Mouse (Mus musculus): ENCODE data around the gene Gm20388.

Gene Gm20388

GRCm38 (mm10) chr8:122217456-122218177 lies 2307.0 kb downstream of the Gm20388 start:
- no peak for DNase-seq (ENCODE audit: extremely low read depth, insufficient read length, low spot score)

- DNase-seq (ENCODE audit: extremely low read depth, insufficient read length, low spot score), result peak; percentile 46
Measured at GRCm38 (mm10) chr8:122223976-122224649, 2313.5 kb downstream of the Gm20388 start.

GRCm38 (mm10) chr8:122224650-122225022 lies 2314.0 kb downstream of the Gm20388 start:
- DNase-seq (ENCODE audit: extremely low read depth, insufficient read length, low spot score), result peak; percentile 84

- DNase-seq (ENCODE audit: extremely low read depth, insufficient read length, low spot score), result peak; percentile 86
Measured at GRCm38 (mm10) chr8:122225446-122225845, 2314.8 kb downstream of the Gm20388 start.

GRCm38 (mm10) chr8:122227345-122227744 lies 2316.7 kb downstream of the Gm20388 start:
- DNase-seq (ENCODE audit: extremely low read depth, insufficient read length, low spot score), result peak; percentile 87

GRCm38 (mm10) chr8:122228792-122229575 lies 2318.3 kb downstream of the Gm20388 start:
- DNase-seq (ENCODE audit: extremely low read depth, insufficient read length, low spot score), result no peak

- peak; percentile 82 for DNase-seq (ENCODE audit: extremely low read depth, insufficient read length, low spot score)
Measured at GRCm38 (mm10) chr8:122229819-122230711, 2319.4 kb downstream of the Gm20388 start.

GRCm38 (mm10) chr8:122230712-122231337 lies 2320.2 kb downstream of the Gm20388 start:
- DNase-seq (ENCODE audit: extremely low read depth, insufficient read length, low spot score), result peak; percentile 88

- peak; percentile 91 for DNase-seq (ENCODE audit: extremely low read depth, insufficient read length, low spot score)
Measured at GRCm38 (mm10) chr8:122234055-122234454, 2323.4 kb downstream of the Gm20388 start.

- DNase-seq (ENCODE audit: extremely low read depth, insufficient read length, low spot score), result no peak
Measured at GRCm38 (mm10) chr8:122236521-122236920, 2325.9 kb downstream of the Gm20388 start.

GRCm38 (mm10) chr8:122238225-122238624 lies 2327.6 kb downstream of the Gm20388 start:
- no peak for DNase-seq (ENCODE audit: extremely low read depth, insufficient read length, low spot score)

- DNase-seq (ENCODE audit: extremely low read depth, insufficient read length, low spot score), result no peak
Measured at GRCm38 (mm10) chr8:122238731-122239130, 2328.1 kb downstream of the Gm20388 start.

- no peak for DNase-seq (ENCODE audit: extremely low read depth, insufficient read length, low spot score)
Measured at GRCm38 (mm10) chr8:122240241-122241026, 2329.8 kb downstream of the Gm20388 start.

GRCm38 (mm10) chr8:122243310-122243709 lies 2332.7 kb downstream of the Gm20388 start:
- no peak for DNase-seq (ENCODE audit: extremely low read depth, insufficient read length, low spot score)

GRCm38 (mm10) chr8:122245161-122245560 lies 2334.5 kb downstream of the Gm20388 start:
- no peak for DNase-seq (ENCODE audit: extremely low read depth, insufficient read length, low spot score)

- DNase-seq (ENCODE audit: extremely low read depth, insufficient read length, low spot score), result no peak
Measured at GRCm38 (mm10) chr8:122246257-122247211, 2335.9 kb downstream of the Gm20388 start.

GRCm38 (mm10) chr8:122251739-122252138 lies 2341.1 kb downstream of the Gm20388 start:
- DNase-seq (ENCODE audit: extremely low read depth, insufficient read length, low spot score), result no peak

GRCm38 (mm10) chr8:122252366-122252765 lies 2341.7 kb downstream of the Gm20388 start:
- DNase-seq (ENCODE audit: extremely low read depth, insufficient read length, low spot score), result no peak

Measured in 3134 (cell line).